Mouse (Mus musculus) forebrain, embryonic 12.5 days (tissue): ENCODE data around the gene Snf8. TPM values are rescaled to one million over a fixed set of nuclear protein-coding genes. Genes with fewer than 3 reads are reported as not detected.

Source experiments
- ATAC-seq: fragments of 200-750 bp; cut with Nextera tagmentation; 2 replicates; pipeline ENCODE4 v1.8.0; 2017; ENCODE audit warnings: moderate TSS enrichment; ENCODE audit not compliant: low FRiP score
- H3K27ac ChIP-seq: fragments of 300-500 bp; sonication (generic); 2 replicates; pipeline ENCODE4 v1.5.1; 2016; ENCODE audit warnings: mild to moderate bottlenecking
- H3K27me3 ChIP-seq: fragments of 300-500 bp; sonication (generic); 2 replicates; pipeline ENCODE4 v1.6.1; 2016; ENCODE audit warnings: mild to moderate bottlenecking
- H3K36me3 ChIP-seq: fragments of 300-500 bp; sonication (generic); replicated peaks from 2 replicates; pipeline ENCODE4 v1.6.1; 2016; ENCODE audit warnings: mild to moderate bottlenecking
- H3K4me1 ChIP-seq: fragments of 300-500 bp; sonication (generic); 2 replicates; pipeline ENCODE4 v1.6.1; 2016
- H3K4me2 ChIP-seq: fragments of 300-500 bp; sonication (generic); 2 replicates; pipeline ENCODE4 v1.6.1; 2016; ENCODE audit warnings: mild to moderate bottlenecking, moderate library complexity
- H3K4me3 ChIP-seq: fragments of 300-500 bp; sonication (generic); replicated peaks from 2 replicates; pipeline ENCODE4 v1.5.1; 2016; ENCODE audit warnings: mild to moderate bottlenecking
- H3K9ac ChIP-seq: fragments of 300-500 bp; sonication (generic); 2 replicates; pipeline ENCODE4 v1.6.1; 2016; ENCODE audit warnings: mild to moderate bottlenecking
- H3K9me3 ChIP-seq: fragments of 300-500 bp; sonication (generic); 2 replicates; pipeline ENCODE4 v1.6.1; 2016
- WGBS: fragments of 180-500 bp; shearing (Covaris S2); methylation state at CpG from one replicate; pipeline ENCODE4 v1.1.7; 2016; 5-methylcytosine and 5-hydroxymethylcytosine counted together
- polyA plus RNA-seq: library from polyadenylated mRNA; unstranded; fragments of >200 nt; fragmentation: Nextera tagmentation; extraction: Ambion mirVana; gene quantifications from 2 replicates; pipeline ENCODE4 v1.2.1, GENCODE M21; 2016

Snf8 gene
- polyA plus RNA-seq, 1 experiment from 2014 or later, result 107 TPM

DNA sequence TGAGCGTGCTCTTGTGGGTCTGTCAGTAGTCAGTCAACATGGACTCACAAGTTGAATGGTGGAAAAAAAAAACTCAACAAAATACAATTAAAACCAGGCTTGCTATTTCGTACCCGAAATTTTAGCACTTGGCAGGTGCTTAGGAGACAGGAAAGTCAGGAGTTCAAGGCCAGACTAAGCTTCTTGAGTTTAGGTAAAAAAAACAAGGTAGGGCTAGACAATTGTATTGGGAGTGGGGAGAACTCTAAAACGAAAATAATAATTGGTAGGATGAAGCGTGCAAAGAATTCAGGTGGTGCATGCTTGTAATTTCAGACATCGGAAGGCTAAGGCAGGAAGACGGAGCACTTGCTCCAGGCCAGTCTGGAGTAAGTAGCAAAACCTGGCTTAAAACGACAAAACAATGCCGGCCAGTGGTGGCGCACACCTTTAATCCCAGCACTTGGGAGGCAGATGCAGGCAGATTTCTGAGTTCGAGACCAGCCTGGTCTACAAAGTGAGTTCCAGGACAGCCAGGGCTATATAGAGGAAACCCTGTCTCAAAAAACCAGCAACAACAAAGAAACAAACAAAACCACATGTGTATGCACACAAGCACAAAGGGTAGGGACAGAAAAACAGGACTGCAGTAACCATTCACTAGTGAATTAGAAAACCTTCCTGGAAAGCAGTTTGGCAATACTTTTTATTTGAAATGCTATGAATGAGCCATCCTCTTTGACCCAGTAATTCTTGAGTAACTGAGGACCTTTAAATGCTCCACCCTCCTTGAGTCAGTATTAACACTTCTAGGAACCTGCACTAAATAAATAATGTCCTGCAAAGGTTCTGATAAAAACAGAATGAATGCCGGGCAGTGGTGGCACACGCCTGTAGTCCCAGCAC is 41.8 kb downstream of the Snf8 start:
- H3K9ac ChIP-seq, result peak overlapping the region; percentile 36; the same call in 1 of the 2 replicates
- no peak for ATAC-seq
- H3K36me3 ChIP-seq, result peaks cover 14% of the 10 kb centered on the region
- no peaks in the 10 kb centered on the region for H3K9me3 ChIP-seq
- H3K4me3 ChIP-seq, result peak overlapping the region; percentile 72
- peaks cover 13% of the 10 kb centered on the region for H3K4me1 ChIP-seq
- no peaks in the 10 kb centered on the region; the same call in 1 of the 2 replicates for H3K27me3 ChIP-seq
- WGBS, result 71% methylated on average over 13 of the region's 13 CpGs
- peak overlapping the region; percentile 73 for H3K27ac ChIP-seq
- peak overlapping the region; percentile 48 for H3K4me2 ChIP-seq

DNA sequence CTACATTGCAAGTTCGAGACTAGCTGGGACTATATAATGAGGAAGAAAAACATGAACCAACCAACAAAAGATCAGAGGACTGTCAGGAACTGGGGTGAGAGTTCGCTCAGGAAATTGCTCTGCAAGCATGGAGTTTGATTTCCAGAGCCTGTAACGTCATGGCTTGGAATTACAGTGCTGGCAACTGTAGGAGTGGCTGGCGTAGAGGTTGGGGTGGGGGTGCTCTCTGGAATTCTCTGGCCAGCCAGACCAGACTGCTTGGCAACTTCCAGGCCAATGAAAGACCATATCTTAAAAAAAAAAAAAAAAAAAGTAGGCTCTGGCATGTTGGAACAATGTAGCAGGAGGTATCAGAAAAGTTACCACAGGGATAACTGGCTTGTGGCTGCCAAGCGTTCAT is 46.1 kb downstream of the Snf8 start:
- Histone ChIP-seq H3K4me3 (no peak overlapping the region), H3K4me1 (no peaks in the 10 kb centered on the region), H3K9ac (no peak overlapping the region), H3K27ac (no peak overlapping the region), H3K4me2 (no peak overlapping the region), H3K9me3 (no peaks in the 10 kb centered on the region), H3K27me3 (peaks cover 5% of the 10 kb centered on the region), H3K36me3 (no peaks in the 10 kb centered on the region)
- no peak for ATAC-seq
- 84% methylated on average over 5 of the region's 5 CpGs for WGBS

DNA sequence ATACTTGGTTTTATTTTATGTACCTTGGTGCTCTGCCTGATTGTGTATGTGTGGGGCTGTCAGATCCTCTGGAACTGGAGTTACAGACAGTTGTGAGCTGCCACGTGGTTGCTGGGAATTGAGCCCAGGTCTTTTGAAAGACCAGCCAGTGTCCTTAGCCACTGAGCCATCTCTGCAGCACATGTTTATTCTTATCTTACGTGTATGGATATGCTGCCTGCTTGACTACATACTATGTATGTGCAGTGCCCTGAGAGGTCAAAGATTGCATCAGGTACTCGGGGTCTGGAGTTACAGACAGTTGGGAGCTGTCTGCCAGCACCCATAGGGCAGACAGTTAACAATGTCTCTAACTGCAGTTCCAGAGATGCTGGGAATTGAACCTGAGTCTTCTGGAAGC is 48.0 kb downstream of the Snf8 start:
- Histone ChIP-seq H3K4me2 (no peak overlapping the region), H3K27ac (no peak overlapping the region), H3K27me3 (peaks cover 5% of the 10 kb centered on the region), H3K9ac (no peak overlapping the region), H3K9me3 (no peaks in the 10 kb centered on the region), H3K36me3 (no peaks in the 10 kb centered on the region), H3K4me3 (no peak overlapping the region), H3K4me1 (no peaks in the 10 kb centered on the region)
- ATAC-seq, result no peak
- 68% methylated on average over 3 of the region's 3 CpGs for WGBS

- H3K27me3 ChIP-seq, result peaks cover 14% of the 10 kb centered on the region
- no peak overlapping the region for H3K4me2 ChIP-seq
- no peaks in the 10 kb centered on the region for H3K4me1 ChIP-seq
- no peaks in the 10 kb centered on the region for H3K36me3 ChIP-seq
- no peak overlapping the region for H3K27ac ChIP-seq
- H3K4me3 ChIP-seq, result no peak overlapping the region
- no peak for ATAC-seq
- no peak overlapping the region for H3K9ac ChIP-seq
- no peaks in the 10 kb centered on the region for H3K9me3 ChIP-seq
- WGBS, result 92% methylated on average over 6 of the region's 6 CpGs
Observed at GRCm38 (mm10) chr11:96087981-96088380, 53.3 kb downstream of the Snf8 start.

GRCm38 (mm10) chr11:96091073-96091472 is 56.4 kb downstream of the Snf8 start:
- Histone ChIP-seq H3K27me3 (peaks cover 18% of the 10 kb centered on the region), H3K27ac (no peak overlapping the region), H3K36me3 (no peaks in the 10 kb centered on the region), H3K9ac (no peak overlapping the region), H3K4me1 (no peaks in the 10 kb centered on the region), H3K4me3 (no peak overlapping the region), H3K9me3 (no peaks in the 10 kb centered on the region), H3K4me2 (no peak overlapping the region)
- 63% methylated on average over 2 of the region's 2 CpGs for WGBS
- ATAC-seq, result no peak

GRCm38 (mm10) chr11:96092674-96093291 is 58.1 kb downstream of the Snf8 start:
- no peak for ATAC-seq
- H3K4me3 ChIP-seq, result no peak overlapping the region
- whole genome bisulfite sequencing, result 47% methylated on average over 7 of the region's 7 CpGs
- H3K27ac ChIP-seq, result no peak overlapping the region
- peaks cover 18% of the 10 kb centered on the region for H3K27me3 ChIP-seq
- H3K9me3 ChIP-seq, result no peaks in the 10 kb centered on the region
- H3K36me3 ChIP-seq, result no peaks in the 10 kb centered on the region
- H3K4me2 ChIP-seq, result no peak overlapping the region
- H3K4me1 ChIP-seq, result no peaks in the 10 kb centered on the region
- no peak overlapping the region for H3K9ac ChIP-seq

DNA sequence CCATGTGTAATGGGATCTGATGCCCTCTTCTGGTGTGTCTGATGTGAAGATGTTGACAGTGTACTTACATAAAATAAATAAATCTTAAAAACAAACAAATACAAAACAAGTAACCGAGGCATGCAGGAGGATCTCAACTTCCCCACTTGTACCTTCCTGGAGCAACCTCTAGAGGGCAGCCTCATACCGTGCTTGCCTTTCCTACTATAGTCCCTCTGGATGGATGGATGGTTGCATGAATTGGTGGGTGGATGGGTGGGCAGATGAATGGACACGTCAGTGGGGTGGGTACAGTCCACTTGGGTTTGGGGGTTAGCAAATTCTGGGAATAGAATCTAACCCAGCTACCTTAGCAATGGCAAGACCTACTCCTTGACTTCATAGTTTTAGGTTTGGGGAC is 58.7 kb downstream of the Snf8 start:
- H3K4me2 ChIP-seq, result no peak overlapping the region
- H3K4me1 ChIP-seq, result no peaks in the 10 kb centered on the region
- no peak overlapping the region for H3K27ac ChIP-seq
- H3K27me3 ChIP-seq, result peaks cover 18% of the 10 kb centered on the region
- WGBS, result 21% methylated on average over 3 of the region's 3 CpGs
- no peaks in the 10 kb centered on the region for H3K9me3 ChIP-seq
- no peak overlapping the region for H3K4me3 ChIP-seq
- H3K36me3 ChIP-seq, result no peaks in the 10 kb centered on the region
- no peak for ATAC-seq
- H3K9ac ChIP-seq, result no peak overlapping the region

Other genes with a start within 250 kb of the Snf8 start
- gene Phospho1, start 210.4 kb upstream of the Snf8 start, polyA plus RNA-seq, result not detected in 2 replicates
- 3.2 and 3.7 TPM in 2 replicates for gene Gngt2, start 197.7 kb upstream of the Snf8 start, polyA plus RNA-seq
- gene Abi3, start 192.4 kb upstream of the Snf8 start, polyA plus RNA-seq, result 2.4 TPM in 2 replicates
- not detected in 2 replicates for gene B4galnt2, start 120.0 kb upstream of the Snf8 start, polyA plus RNA-seq
- 97.9 and 103 TPM in 2 replicates for gene Igf2bp1, start 28.9 kb upstream of the Snf8 start, polyA plus RNA-seq
- not detected in 2 replicates for gene Gip, start 10.3 kb upstream of the Snf8 start, polyA plus RNA-seq
- gene Ube2z, start 30.5 kb downstream of the Snf8 start, polyA plus RNA-seq, result 30.4 and 33.8 TPM in 2 replicates
- 379 and 385 TPM in 2 replicates for gene Atp5g1, start 40.8 kb downstream of the Snf8 start, polyA plus RNA-seq
- gene Calcoco2, start 77.1 kb downstream of the Snf8 start, polyA plus RNA-seq, result not detected in 2 replicates
- gene Ttll6, start 98.9 kb downstream of the Snf8 start, polyA plus RNA-seq, result 0.28 and 0.32 TPM in 2 replicates
- gene Hoxb13, start 159.4 kb downstream of the Snf8 start, polyA plus RNA-seq, result not detected in 2 replicates
- gene Hoxb9, start 236.6 kb downstream of the Snf8 start, polyA plus RNA-seq, result not detected in 2 replicates
- not detected in 2 replicates for gene Hoxb8, start 247.0 kb downstream of the Snf8 start, polyA plus RNA-seq